Mouse (Mus musculus) ES-Bruce4 (cell line): ENCODE results near the gene BC034090.

Source experiments
- CTCF ChIP-seq: IDR thresholded peaks from one replicate; pipeline ENCODE4 v1.8.1; 2011; ENCODE audit warnings: low read depth, low read length
- EP300 ChIP-seq: IDR thresholded peaks from 2 replicates; pipeline ENCODE4 v1.6.1; 2011; ENCODE audit warnings: low read depth, low read length; ENCODE audit not compliant: insufficient read depth
- POLR2A ChIP-seq: IDR thresholded peaks from one replicate; pipeline ENCODE4 v1.8.1; 2011; ENCODE audit warnings: low read length; ENCODE audit not compliant: insufficient read depth

GRCm38 (mm10) chr1:155232786-155233185 lies 11.5 kb downstream of the BC034090 start:
- TF ChIP-seq CTCF (no peak), POLR2A (no peak), EP300 (no peak)
